Mouse (Mus musculus): ENCODE results near the gene 2410004B18Rik. TPM values are rescaled to one million over a fixed set of nuclear protein-coding genes. Genes with fewer than 3 reads are reported as not detected.
A peak's percentile ranks its signal among the peaks of the same experiment; 100 is the strongest.

2410004B18Rik gene
- total RNA-seq, 2 experiments from 2014 or later = 22.6 to 23.1 TPM

- intact Hi-C loops (cut with DNase I) = no loop called here
Observed at GRCm38 (mm10) chr3:145991976-145992730, 54.3 kb downstream of the 2410004B18Rik start.

DNA sequence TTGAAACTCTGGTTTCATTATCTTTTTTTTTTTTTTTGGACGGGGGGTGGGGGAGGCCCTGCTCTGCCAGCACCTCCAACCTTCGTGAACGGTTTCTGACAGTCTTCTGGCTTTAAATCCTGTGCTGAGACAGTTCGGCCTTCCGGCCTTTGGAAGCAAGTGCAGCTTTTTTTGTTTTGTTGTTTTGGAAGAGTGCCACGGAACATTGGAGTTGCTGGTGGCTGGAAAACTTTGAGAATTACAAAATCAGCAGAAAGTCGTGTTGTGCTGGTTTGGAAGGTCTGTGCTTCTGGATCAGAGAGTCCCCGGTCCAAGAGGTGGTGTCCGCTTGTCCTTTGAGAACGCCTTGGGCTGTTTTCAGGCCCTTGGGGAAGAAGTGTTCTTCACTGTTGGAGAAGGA is 55.0 kb downstream of the 2410004B18Rik start:
- intact Hi-C loops (cut with DNase I) = no loop called here
- DNase-seq = peak; percentile 71 to 73

More at GRCm38 (mm10) chr3:145991976-145992730, 54.3 kb downstream of the 2410004B18Rik start:
- DNase-seq = no peak

GRCm38 (mm10) chr3:145993481-145994201 is 55.8 kb downstream of the 2410004B18Rik start:
- intact Hi-C loops (cut with DNase I) = no loop called here
- no peak for DNase-seq

Other genes starting within 250 kb of the 2410004B18Rik start
- 10 to 100 TPM; 10.6 to 13.6 TPM for gene Ddah1, start 179.3 kb upstream of the 2410004B18Rik start, total RNA-seq (2021)
- 10 to 100 TPM; 23.8 to 25.8 TPM for gene Bcl10, start 15.2 kb upstream of the 2410004B18Rik start, total RNA-seq (2021)
- gene Syde2, start 49.9 kb downstream of the 2410004B18Rik start, total RNA-seq (2021) = 10 to 100 TPM; 27.4 to 29.0 TPM
- gene Wdr63, start 170.1 kb downstream of the 2410004B18Rik start, total RNA-seq (2021) = not detected
- gene Mcoln3, start 179.4 kb downstream of the 2410004B18Rik start, total RNA-seq (2021) = not detected
- gene Mcoln2, start 211.8 kb downstream of the 2410004B18Rik start, total RNA-seq (2021) = under 1 TPM; 0.29 to 0.72 TPM

Measured in heart, postnatal 10 days (tissue).